Mouse (Mus musculus) embryonic facial prominence, embryonic 13.5 days (tissue): ENCODE measurements around the gene Rnaseh2a. TPM values are rescaled to one million over a fixed set of nuclear protein-coding genes. Genes with fewer than 3 reads are reported as not detected.
"Not testable (repeated sequence)": the region's sequence is repeated elsewhere in the genome, so short reads cannot be mapped to it uniquely, and the experiment has no call there.

Experiments
- ATAC-seq: fragments of 200-750 bp; cut with Nextera tagmentation; 2 replicates; pipeline ENCODE4 v1.8.0; 2017; ENCODE audit warnings: low read depth; ENCODE audit not compliant: insufficient number of reproducible peaks, insufficient read depth, low FRiP score, low TSS enrichment
- H3K27ac ChIP-seq: fragments of 300-500 bp; sonication (generic); 2 replicates; pipeline ENCODE4 v1.5.1; 2015; ENCODE audit warnings: moderate library complexity, mild to moderate bottlenecking, inconsistent platforms
- H3K27me3 ChIP-seq: fragments of 300-500 bp; sonication (generic); 2 replicates; pipeline ENCODE4 v1.6.1; 2015; ENCODE audit warnings: mild to moderate bottlenecking, inconsistent platforms
- H3K36me3 ChIP-seq: fragments of 300-500 bp; sonication (generic); 2 replicates; pipeline ENCODE4 v1.6.1; 2015; ENCODE audit warnings: mild to moderate bottlenecking, inconsistent platforms
- H3K4me1 ChIP-seq: fragments of 300-500 bp; sonication (generic); 2 replicates; pipeline ENCODE4 v1.6.1; 2015; ENCODE audit warnings: inconsistent platforms
- H3K4me2 ChIP-seq: fragments of 300-500 bp; sonication (generic); 2 replicates; pipeline ENCODE4 v1.6.1; 2015; ENCODE audit warnings: moderate library complexity, mild to moderate bottlenecking, inconsistent platforms
- H3K4me3 ChIP-seq: fragments of 300-500 bp; sonication (generic); 2 replicates; pipeline ENCODE4 v1.5.1; 2015; ENCODE audit warnings: mild to moderate bottlenecking, inconsistent platforms
- H3K9ac ChIP-seq: fragments of 300-500 bp; sonication (generic); 2 replicates; pipeline ENCODE4 v1.6.1; 2015; ENCODE audit warnings: mild to moderate bottlenecking, inconsistent platforms
- H3K9me3 ChIP-seq: fragments of 300-500 bp; sonication (generic); 2 replicates; pipeline ENCODE4 v1.6.1; 2016; ENCODE audit warnings: inconsistent platforms
- WGBS: fragments of 180-500 bp; shearing (Covaris S2); methylation state at CpG from one replicate; pipeline ENCODE4 v1.1.7; 2015; ENCODE audit warnings: mixed read lengths; 5-methylcytosine and 5-hydroxymethylcytosine counted together
- microRNA-seq: library from miRNA; unstranded; fragments of <30 nt; microRNA quantifications from one replicate; pipeline ENCODE4, GENCODE M21; 2016
- polyA plus RNA-seq: library from polyadenylated mRNA; unstranded; fragments of >200 nt; fragmentation: Nextera tagmentation; extraction: Ambion mirVana; gene quantifications from 2 replicates; pipeline ENCODE4 v1.2.1, GENCODE M21; 2015

The Rnaseh2a gene
- polyA plus RNA-seq, 1 experiment from 2014 or later = 94.5 TPM

GRCm38 (mm10) chr8:84908421-84909161 lies 61.0 kb downstream of the Rnaseh2a start, which contains the start of gene Dnase2a:
Gene Dnase2a (plus strand): TSS chr8:84908560.
- H3K4me2 ChIP-seq = peak within 1 kb of the TSS; percentile 82
- no peaks in the 10 kb centered on the region for H3K9me3 ChIP-seq
- peak; percentile 85 for ATAC-seq
- H3K27ac ChIP-seq = peak within 1 kb of the TSS; percentile 51; the same call in 1 of the 2 replicates
- peaks cover 29% of the 10 kb centered on the region for H3K4me1 ChIP-seq
- WGBS = under 1% methylated on average over 45 of the region's 45 CpGs
- peaks cover 41% of the 10 kb centered on the region for H3K27me3 ChIP-seq
- peak within 1 kb of the TSS; percentile 74 for H3K9ac ChIP-seq
- H3K4me3 ChIP-seq = peak within 1 kb of the TSS; percentile 57
- peaks cover 4% of the 10 kb centered on the region; the same call in 1 of the 2 replicates for H3K36me3 ChIP-seq

- H3K27me3 ChIP-seq = peaks cover 35% of the 10 kb centered on the region
- peak overlapping the region; percentile 74; the same call in 1 of the 2 replicates for H3K9ac ChIP-seq
- peak overlapping the region; percentile 57 for H3K4me3 ChIP-seq
- WGBS = 21% methylated on average over 7 of the region's 7 CpGs
- H3K9me3 ChIP-seq, ATAC-seq, H3K36me3 ChIP-seq: not testable (repeated sequence)
- H3K4me2 ChIP-seq = peak overlapping the region; percentile 82
- peak overlapping the region; percentile 51; the same call in 1 of the 2 replicates for H3K27ac ChIP-seq
- H3K4me1 ChIP-seq = peaks cover 30% of the 10 kb centered on the region
Observed at GRCm38 (mm10) chr8:84907979-84908378, 61.6 kb downstream of the Rnaseh2a start.

- Histone ChIP-seq H3K9ac (no peak overlapping the region), H3K27ac (no peak overlapping the region), H3K27me3 (peaks cover 30% of the 10 kb centered on the region), H3K4me3 (no peak overlapping the region), H3K4me2 (no peak overlapping the region), H3K4me1 (peaks cover 26% of the 10 kb centered on the region), H3K9me3 (no peaks in the 10 kb centered on the region), H3K36me3 (peaks cover 4% of the 10 kb centered on the region; the same call in 1 of the 2 replicates)
- ATAC-seq = no peak
- WGBS = 75% methylated on average over 8 of the region's 8 CpGs
Observed at GRCm38 (mm10) chr8:84907493-84907892, 62.1 kb downstream of the Rnaseh2a start.

GRCm38 (mm10) chr8:84907037-84907436 lies 62.5 kb downstream of the Rnaseh2a start:
- Histone ChIP-seq H3K4me1 (peaks cover 28% of the 10 kb centered on the region), H3K4me3 (no peak overlapping the region), H3K9me3 (no peaks in the 10 kb centered on the region), H3K9ac (no peak overlapping the region), H3K36me3 (peaks cover 4% of the 10 kb centered on the region; the same call in 1 of the 2 replicates), H3K27ac (no peak overlapping the region), H3K4me2 (no peak overlapping the region), H3K27me3 (peaks cover 29% of the 10 kb centered on the region)
- no peak for ATAC-seq
- WGBS = 92% methylated on average over 9 of the region's 9 CpGs

Small RNA genes lying within 50 kb of the gene (microRNA-seq; reads per million reads assigned to microRNA genes)
- gene Gm24197 = not detected

Other genes with a start within 250 kb of the Rnaseh2a start
- gene G430095P16Rik, start 246.8 kb downstream of the Rnaseh2a start, polyA plus RNA-seq = 6.1 and 6.2 TPM in 2 replicates
- 37.0 and 42.9 TPM in 2 replicates for gene Nfix, start 169.4 kb downstream of the Rnaseh2a start, polyA plus RNA-seq
- 7.0 TPM in 2 replicates for gene Dand5, start 146.9 kb downstream of the Rnaseh2a start, polyA plus RNA-seq
- 45.6 and 48.2 TPM in 2 replicates for gene Gadd45gip1, start 138.2 kb downstream of the Rnaseh2a start, polyA plus RNA-seq
- gene Rad23a, start 129.1 kb downstream of the Rnaseh2a start, polyA plus RNA-seq = 97.1 and 100 TPM in 2 replicates
- 959 and 1,012 TPM in 2 replicates for gene Calr, start 122.8 kb downstream of the Rnaseh2a start, polyA plus RNA-seq
- gene Farsa, start 112.8 kb downstream of the Rnaseh2a start, polyA plus RNA-seq = 105 and 108 TPM in 2 replicates
- gene Syce2, start 97.7 kb downstream of the Rnaseh2a start, polyA plus RNA-seq = 101 and 111 TPM in 2 replicates
- gene Gcdh, start 75.8 kb downstream of the Rnaseh2a start, polyA plus RNA-seq = 39.1 and 40.6 TPM in 2 replicates
- gene Klf1, start 67.8 kb downstream of the Rnaseh2a start, polyA plus RNA-seq = 1.8 and 5.6 TPM in 2 replicates
- 15.9 and 22.7 TPM in 2 replicates for gene Dnase2a, start 61.2 kb downstream of the Rnaseh2a start, polyA plus RNA-seq
- gene Mast1, start 32.4 kb downstream of the Rnaseh2a start, polyA plus RNA-seq = 1.4 and 1.6 TPM in 2 replicates
- gene Rtbdn, start 22.8 kb downstream of the Rnaseh2a start, polyA plus RNA-seq = 0.36 and 0.39 TPM in 2 replicates
- gene Gm49661, start 334 bp downstream of the Rnaseh2a start, polyA plus RNA-seq = not detected in 2 replicates
- 888 and 1,010 TPM in 2 replicates for gene Prdx2, start 180 bp downstream of the Rnaseh2a start, polyA plus RNA-seq
- gene Junb, start 9.0 kb upstream of the Rnaseh2a start, polyA plus RNA-seq = 10.4 and 11.2 TPM in 2 replicates
- gene Hook2, start 20.8 kb upstream of the Rnaseh2a start, polyA plus RNA-seq = 23.2 and 24.7 TPM in 2 replicates
- 0.14 TPM in 1 of 2 replicates, not detected in the other for gene Best2, start 44.8 kb upstream of the Rnaseh2a start, polyA plus RNA-seq
- gene Asna1, start 55.5 kb upstream of the Rnaseh2a start, polyA plus RNA-seq = 126 and 139 TPM in 2 replicates
- 133 and 146 TPM in 2 replicates for gene Trir, start 57.1 kb upstream of the Rnaseh2a start, polyA plus RNA-seq
- gene Tnpo2, start 67.1 kb upstream of the Rnaseh2a start, polyA plus RNA-seq = 30.1 and 43.4 TPM in 2 replicates
- gene Fbxw9, start 90.3 kb upstream of the Rnaseh2a start, polyA plus RNA-seq = 36.7 and 38.2 TPM in 2 replicates
- 1.1 and 1.4 TPM in 2 replicates for gene Gm5741, start 98.2 kb upstream of the Rnaseh2a start, polyA plus RNA-seq
- 55.1 and 70.7 TPM in 2 replicates for gene Dhps, start 102.0 kb upstream of the Rnaseh2a start, polyA plus RNA-seq
- gene Wdr83os, start 111.0 kb upstream of the Rnaseh2a start, polyA plus RNA-seq = 129 and 130 TPM in 2 replicates
- gene Wdr83, start 111.5 kb upstream of the Rnaseh2a start, polyA plus RNA-seq = 45.2 and 46.2 TPM in 2 replicates
- gene Man2b1, start 113.5 kb upstream of the Rnaseh2a start, polyA plus RNA-seq = 29.1 and 29.6 TPM in 2 replicates
- gene Zfp791, start 153.3 kb upstream of the Rnaseh2a start, polyA plus RNA-seq = 2.9 and 3.1 TPM in 2 replicates
- not detected in 2 replicates for gene Cks1brt, start 182.2 kb upstream of the Rnaseh2a start, polyA plus RNA-seq